Mouse (Mus musculus) 3T3-L1 (cell line): ENCODE results near the gene Rsph6a.
A peak's percentile ranks its signal among the peaks of the same experiment; 100 is the strongest.

ENCODE experiments used
- DNase-seq: peaks from one replicate; pipeline ENCODE4 v3.0.0-alpha.2; 2015; ENCODE audit warnings: low read depth, low spot score

Rsph6a gene

DNA sequence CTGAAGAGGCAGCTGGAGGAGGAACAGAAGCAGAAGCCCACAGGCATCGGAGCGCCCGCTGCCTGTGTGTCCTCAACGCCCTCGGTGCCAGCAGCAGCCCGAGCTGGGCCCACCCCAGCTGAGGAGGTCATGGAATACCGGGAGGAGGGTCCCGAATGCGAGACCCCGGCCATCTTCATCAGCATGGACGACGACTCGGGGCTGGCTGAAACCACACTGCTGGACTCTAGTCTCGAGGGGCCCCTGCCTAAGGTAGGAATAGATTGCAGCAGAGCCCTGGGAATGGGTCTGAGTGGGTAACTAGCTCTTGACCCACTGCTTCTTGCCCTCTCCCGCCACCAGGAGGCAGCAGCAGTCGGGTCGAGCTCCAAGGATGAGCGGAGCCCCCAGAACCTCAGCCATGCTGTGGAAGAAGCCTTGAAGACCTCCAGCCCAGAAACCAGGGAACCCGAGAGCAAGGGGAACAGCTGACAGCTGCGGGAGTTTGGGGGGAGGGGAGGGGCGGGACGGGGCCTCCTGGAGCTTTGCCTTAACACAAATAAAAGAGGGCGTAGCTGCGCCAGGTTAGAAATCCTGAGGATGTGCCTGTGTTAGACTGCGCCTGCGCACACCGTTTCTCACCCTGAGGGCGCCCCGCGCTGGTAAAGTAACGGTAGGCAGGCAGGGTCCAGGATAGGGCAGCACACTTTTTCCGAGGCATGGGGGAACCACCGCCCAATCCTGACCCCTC, at the start of gene Rsph6a:
TSS of gene Rsph6a (plus strand) at position 644 of the 730 bp plus-strand sequence.
- DNase-seq = no peak

DNA sequence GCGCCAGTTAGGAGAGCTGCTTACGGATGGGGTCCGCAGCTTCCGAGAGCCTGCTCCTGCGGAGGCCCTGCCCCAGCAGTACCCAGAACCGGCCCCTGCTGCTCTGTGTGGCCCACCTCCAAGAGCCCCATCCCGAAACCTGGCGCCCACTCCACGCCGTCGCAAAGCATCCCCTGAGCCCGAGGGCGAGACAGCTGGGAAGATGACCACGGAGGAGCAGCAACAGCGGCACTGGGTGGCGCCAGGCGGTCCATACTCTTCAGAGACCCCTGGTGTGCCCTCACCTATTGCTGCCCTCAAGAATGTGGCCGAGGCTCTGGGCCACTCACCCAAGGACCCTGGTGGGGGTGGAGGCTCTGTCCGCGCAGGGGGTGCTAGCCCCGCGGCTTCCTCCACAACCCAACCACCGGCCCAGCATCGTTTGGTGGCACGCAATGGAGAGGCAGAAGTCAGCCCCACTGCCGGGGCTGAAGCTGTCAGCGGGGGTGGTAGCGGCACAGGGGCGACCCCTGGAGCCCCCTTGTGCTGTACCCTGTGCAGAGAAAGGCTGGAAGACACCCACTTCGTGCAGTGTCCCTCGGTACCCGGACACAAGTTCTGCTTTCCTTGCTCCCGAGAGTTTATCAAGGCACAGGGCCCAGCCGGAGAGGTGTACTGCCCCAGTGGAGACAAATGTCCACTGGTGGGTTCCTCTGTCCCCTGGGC, 48.9 kb upstream of the Rsph6a start:
- no peak for DNase-seq

DNA sequence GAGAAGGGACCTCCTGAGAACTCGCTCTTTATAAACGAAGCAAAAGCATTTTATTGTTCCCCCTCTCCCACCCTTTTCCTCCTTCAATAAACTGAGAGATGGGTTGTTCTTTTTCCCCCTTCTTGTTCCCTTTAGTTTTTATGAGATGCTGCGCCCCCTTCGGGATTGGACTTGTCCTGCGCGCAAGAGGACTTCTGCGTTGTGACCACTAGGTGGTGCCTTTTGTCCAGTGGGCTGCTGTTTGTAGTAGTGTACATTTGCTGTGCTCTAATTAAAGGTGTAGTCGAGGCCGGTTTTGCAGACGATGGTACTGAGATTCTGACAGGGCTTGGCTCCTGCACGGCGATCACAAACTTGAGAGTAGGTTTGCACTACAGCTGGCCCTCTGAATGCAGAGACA, 48.0 kb upstream of the Rsph6a start:
- DNase-seq = peak; percentile 85

DNA sequence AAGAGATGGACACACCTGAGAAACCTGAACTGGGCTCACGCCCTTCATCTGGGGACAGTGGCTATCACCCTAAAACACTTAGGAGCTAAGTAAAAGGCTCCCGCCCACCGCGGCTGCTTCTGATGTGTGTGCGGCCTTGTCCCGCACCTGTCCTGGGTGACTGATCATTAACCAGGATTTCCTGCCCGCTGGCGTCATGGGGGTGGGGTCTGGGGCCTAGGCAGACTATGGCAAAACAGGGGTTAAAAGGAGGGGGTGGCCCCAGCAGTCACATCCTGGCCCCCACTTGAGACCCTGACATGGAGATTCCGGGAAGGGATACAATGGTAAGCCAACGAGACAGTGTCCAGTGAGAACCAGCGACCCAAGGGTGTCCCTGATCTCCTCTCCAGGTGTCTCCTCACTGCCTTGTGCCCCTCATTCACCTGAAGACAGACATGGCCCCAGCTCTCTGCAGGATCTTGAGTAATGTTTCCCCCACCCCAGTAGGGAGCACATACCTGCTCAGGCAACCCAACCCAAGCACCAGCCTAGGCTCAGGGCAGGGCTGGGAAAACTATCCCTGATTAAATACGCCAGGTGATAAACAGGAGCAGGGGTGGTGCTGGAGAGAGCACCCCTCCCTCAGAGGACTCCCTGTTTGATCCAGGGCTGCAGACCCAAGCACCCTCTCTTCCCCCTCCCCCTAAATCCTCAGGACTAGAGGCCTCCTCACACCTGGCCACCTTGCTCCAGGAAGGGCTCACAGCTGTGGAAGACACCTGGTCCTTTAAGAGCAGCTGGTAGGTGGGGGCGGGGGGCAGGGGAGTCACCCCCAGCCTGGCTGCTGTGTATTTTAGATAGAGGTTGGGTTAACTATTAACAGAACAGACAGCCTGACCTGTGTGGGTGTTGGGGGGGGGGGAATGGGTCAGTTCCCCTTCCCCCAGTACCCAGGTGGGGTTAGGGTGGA, 47.2 kb upstream of the Rsph6a start:
- DNase-seq = no peak

DNA sequence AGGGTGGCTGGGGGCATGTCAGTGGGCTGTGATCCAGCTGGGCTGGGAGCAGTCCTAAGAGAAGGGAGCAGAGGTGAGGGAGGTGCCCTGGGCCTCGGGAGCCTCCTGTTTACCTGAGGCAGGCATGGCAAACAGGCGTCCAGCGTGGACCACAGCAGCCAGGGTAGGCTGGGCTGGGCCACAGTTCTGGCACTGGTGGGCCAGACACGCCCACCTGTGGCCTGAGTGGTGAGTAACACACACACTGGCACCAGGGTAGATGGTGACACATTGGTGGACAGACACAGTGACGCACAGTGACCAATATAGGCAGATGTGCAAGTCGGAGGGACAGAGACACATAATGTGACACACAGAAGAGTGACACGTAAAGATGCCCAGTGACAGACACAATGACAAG, 43.9 kb upstream of the Rsph6a start:
- DNase-seq = peak; percentile 33

DNA sequence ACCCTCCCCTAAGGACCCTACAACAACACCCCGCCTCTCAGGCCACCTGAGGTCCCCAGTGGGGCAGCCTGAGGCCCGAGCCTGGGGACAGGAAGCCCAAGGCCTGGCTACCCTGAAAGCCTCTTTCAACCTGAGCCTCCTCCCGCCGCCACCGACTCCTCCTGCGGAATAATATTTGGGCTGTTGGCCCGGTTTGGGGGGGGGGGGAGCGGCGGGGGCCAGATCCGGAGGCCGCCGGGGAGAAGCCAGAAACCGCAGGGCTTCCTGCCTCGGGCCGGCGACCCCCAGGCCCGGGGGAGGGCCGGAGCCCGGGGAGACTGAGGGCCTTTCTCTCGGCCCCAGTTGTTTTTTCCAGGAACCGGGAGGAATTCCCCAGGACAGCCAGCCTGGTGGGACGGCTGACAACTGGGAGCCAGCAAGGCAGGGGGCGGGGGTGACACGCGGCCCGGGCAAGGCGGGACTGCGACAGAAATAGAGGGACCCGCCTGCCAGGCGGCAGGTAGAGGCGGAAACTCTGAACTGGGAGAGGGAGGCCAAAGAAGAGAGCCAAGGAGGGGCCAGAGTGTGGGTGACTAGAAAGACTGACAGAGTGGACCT, 42.4 kb upstream of the Rsph6a start:
- no peak for DNase-seq

DNA sequence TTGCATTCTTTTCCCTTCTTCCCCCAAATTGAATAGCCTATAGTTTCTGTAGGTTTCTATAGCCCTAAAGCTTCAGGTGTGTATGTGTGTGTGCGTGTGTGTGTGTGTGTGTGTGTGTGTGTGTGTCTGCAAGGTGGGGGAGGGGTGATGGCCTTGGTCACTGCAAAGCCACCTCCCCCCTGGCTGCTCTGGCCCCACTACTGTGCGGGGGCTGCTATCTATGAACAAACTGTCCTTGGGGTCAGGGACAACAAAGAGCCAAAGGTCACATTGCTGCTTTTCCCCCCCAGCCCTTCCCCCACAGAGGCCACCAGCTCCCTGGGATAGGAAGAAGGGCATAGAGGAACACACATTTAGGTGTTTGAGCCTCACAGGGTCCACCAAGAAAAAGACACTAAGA, 41.6 kb upstream of the Rsph6a start:
- DNase-seq = no peak

DNA sequence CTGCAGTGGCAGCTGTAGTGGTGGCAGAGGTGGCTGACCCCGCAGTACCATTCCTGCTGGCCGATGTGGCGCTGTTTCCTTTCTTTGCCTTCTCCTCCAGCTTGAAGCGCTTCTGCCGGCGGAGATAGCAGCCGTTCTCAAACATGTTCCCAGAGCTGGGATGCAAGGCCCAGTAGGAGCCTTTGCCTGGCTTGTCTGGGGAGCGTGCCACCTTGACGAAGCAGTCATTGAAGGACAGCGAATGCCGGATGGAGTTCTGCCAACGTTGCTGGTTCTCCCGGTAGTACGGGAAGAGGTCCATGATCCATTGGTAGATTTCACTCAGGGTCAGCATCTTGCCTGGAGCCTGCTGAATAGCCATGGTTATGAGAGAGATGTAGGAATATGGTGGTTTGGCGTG, 40.0 kb upstream of the Rsph6a start:
- no peak for DNase-seq

DNA sequence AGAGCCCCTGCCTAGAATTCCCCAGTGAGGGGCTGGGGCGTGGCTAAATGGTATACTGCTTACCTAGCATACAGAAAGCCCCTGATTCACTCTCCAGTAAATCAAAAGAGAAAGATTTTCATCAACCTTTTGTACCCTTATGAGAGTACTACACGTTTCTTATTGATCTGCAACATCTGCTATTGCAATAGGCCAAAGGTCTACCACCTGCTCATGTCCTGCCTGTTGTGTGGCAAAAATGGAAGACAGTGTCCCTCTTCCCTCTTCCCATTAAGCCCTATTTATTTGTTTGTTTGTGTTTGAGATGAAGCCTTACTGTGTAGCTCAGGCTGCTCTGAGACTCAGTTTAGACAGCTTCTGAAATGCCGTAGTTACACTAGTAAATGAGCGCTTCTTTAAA, 38.4 kb upstream of the Rsph6a start:
- no peak for DNase-seq

DNA sequence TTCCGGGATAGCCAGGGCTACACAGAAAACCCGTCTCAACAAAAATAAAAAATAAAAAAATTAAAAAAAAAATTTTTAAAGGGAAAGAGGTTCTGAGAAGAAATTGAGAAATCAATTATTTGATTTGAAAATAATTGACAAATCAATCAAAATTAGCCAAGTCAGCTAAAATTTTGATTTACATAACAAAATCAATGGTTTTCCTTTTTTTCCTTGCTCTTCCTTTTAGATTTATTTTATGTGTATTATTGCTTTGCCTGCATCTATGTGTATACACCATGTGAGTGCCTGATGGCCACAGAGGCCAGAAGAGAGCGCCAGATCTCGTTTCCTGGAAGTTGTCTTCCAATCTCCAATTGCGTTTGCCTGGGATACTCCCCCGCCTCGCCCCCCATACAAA, 36.6 kb upstream of the Rsph6a start:
- no peak for DNase-seq

DNA sequence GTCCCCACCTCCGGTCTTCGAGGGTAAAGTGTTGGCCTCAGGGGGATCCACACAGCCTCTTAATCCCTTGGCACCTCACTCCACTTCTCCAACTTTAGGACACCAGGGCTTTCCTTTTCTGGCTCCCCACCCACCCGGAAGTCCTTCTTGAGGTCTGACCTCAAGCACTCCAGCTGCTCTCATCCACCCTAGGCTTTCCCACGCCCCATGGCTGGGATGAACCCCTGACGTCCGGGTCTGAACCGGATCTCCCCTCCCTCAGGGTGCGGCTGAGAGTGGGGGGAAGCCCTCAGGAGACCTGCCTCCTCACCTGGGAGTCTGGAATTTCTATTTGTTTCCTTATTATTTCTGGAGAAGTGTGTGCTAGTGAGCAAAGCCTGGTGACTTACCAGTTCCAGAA, 33.4 kb upstream of the Rsph6a start:
- DNase-seq = no peak

DNA sequence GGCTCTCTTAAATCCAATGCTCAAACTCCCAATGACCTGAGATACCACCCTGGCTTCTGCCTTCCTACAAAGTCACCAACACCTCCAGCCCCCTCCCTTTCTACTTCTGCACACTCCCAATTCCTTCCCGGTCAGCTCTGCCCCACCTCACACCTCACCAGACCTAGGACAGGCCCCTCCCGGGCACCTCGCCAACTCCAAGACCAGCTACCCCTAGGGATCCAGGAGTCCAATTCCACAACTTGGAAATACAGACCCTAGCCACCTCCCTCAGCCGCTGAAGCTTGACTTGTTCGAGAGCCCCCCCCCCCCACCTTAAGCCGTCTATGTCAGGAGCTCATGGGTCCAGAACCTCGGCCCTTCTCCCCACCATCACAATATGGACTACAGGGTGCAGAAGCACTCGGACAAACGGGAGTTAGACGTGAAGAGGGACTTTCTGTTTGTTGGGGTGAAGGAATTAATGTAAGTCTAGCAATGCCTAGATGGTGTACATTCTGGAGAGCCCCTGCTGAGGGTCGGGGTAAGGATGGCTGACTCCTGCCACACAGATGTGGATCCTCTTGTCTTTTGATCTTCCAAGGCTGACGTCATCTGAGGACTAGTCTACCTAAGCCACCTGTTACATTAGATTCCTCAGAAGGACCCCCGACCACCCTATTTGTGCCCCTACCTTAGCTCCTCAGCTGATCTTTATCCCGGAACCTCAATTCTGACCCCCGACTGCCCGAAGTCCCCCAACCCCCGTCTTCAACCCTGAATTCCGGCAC, 32.1 kb upstream of the Rsph6a start:
- no peak for DNase-seq

DNA sequence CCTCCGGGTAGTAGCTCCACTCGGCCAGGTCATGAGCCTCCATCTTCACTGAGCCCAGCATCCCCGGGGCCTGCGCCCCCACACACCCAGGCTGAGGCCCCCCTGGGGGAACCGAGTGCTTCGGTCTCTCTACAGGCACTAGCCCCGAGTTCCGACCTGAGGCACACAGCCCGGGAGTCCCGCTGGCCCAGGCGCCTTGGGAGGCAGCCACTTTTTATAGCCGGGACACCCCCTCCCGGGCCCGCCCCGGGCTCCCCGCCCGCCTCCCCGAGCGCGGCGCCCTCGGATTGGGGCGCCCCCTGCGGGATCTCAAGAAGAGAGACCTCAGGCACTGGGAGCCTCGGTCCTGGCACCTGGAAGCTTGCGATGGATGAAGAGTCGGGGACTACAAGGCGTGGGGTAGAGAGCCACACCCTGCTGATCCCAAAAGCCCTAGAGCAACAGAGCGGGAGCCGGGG, 31.1 kb upstream of the Rsph6a start, which contains the start of gene Foxa3:
TSS of gene Foxa3 (minus strand) at position 182 of the 458 bp plus-strand sequence.
- DNase-seq = no peak

DNA sequence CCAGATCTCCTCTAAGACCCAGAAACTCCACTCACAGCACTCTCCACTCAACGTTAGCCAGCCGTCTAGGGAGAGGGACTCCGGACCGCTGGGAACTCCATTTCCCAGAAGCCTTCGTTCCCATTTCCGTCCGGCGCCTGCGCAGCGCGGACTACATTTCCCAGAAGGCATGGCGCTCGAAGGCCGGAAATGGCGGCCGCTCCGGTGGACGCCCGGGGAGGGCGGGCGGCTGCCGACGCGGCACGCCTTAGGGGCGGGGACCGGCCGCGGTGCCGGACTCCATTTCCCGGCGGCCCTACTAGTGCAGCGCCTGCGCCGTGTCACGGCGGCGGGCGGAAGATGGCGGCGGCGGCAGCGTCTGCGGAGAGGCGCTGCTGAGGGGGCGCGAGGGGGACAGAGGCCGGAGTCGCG, 30.4 kb upstream of the Rsph6a start, which contains the start of gene Sympk:
TSS of gene Sympk (plus strand) at position 282 of the 411 bp plus-strand sequence.
- DNase-seq = peak; percentile 91

DNA sequence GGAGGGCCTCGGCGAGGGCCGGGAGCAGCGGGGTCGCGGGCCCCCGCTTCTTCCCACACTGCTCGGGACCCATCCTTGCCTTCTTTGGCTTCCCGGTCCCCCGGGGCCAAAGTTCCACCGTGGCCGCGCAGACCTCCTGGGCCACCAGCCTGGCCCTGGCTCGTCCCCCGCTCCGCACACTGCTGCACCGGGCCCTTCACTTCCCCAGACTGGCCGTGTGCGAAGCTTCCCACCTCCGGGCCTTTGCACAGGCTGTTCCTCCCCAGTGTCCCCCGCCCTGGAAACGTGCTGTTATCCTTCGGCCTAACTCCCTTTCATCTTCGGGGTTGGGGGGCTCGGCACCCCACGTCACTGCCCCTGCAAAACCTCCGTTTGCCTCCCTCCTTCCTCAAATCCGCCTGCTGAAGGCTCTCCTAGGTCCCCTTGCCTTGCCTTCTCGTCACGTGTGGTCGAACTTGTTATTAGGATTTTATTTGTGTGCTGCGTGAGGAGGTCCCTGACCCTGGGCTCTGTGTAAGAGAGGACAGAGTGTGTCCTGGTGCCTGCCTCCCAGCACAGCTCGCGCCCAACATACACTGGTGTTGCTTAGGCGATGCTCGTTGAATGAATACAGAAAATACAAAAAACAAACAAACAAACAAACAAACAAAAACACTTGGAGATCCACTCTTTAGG, 29.8 kb upstream of the Rsph6a start:
- peak; percentile 32 for DNase-seq

DNA sequence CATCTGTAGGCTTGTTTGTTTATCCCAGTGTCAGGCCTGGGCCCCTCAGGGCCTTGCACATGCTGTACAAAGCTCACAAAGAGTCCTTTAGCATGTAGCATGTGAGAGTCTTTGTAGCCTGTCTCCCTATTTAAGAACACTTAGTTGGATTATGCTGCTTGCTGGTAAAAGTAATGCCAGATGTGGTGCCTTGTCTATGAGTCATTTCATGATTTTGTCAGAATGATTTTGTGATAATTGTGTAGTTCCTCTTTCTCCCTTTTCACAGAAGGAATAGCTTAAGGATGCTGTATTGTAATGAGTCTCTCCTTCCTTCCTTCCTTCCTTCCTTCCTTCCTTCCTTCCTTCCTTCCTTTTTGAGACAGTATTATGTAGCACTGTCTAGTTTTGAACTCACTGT, 26.4 kb upstream of the Rsph6a start:
- peak; percentile 61 for DNase-seq

DNA sequence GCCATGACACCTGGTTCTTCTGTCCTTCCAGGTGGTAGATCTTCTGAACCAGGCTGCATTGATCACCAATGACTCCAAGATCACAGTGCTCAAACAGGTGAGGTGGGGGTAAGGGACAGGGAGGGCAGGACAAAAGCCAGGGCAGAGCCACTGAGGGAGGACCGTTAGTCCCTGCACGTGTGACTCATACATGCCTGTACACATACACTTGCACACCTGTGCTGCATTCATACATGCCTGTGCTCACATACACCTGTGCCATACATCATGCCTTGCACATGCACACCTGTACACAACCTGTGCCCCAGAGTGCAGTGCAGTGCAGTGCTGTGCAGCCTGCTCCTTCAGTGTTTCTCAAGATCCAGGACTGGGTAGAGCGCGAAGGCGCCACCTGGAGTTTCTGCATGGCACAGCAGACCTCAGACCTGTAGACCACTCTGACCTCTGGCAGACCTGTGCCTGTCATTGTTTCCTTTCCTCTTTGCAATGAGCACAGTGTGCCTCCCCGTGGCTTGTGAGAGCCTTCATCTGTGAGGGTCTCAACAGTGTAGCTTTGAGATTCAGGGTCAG, 25.3 kb upstream of the Rsph6a start:
- DNase-seq = peak; percentile 64

DNA sequence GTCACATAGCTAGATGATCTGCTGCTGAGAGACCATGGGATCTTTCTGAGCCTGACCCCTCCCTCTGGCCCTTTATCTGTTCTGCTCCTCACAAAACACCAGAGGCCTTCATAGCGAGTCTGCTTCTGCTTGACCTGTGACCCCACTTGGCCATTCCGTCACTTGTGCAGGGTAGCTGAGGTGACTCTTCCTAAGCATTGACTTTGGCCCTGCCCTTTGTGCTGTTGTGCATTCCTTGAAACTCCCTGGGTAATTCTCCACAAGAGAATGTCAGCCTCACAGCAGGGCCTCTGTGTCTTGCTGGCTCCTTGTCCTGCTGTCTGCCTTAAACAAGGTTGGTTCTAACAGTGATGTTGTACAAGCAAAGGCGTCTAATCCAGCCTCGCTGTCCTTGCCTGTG, 22.8 kb upstream of the Rsph6a start:
- DNase-seq = no peak

DNA sequence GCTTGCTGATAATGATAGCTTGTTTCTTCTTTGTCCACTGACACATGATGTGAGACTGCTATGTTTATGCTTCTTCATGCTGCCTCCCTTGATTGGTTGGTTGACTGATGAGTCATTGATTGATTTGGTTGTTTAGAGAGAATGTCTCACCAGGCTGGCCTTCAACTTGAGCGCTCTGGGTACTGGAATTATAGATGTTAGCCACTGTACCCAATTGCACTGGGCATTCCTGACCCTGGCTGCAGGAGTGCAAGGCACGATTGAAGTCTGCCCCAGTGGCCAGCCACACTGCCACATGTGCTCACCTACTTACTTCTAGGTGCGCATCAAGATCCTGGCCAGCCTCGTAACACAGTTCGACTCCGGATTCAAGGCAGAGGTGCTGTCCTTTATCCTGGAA, 9.9 kb upstream of the Rsph6a start:
- DNase-seq = peak; percentile 8
